Mouse (Mus musculus): ENCODE data around the gene Serpina1f.
"Not testable (repeated sequence)": the region's sequence is repeated elsewhere in the genome, so short reads cannot be mapped to it uniquely, and the experiment has no call there.

GRCm38 (mm10) chr12:103735101-103735500 is 39.8 kb upstream of the Serpina1f start:
- not testable (repeated sequence) for TF ChIP-seq CTCF (IDR thresholded peaks at IDR 0.05; ENCODE audit: low read depth); EP300 (optimal IDR thresholded peaks at IDR 0.05)

Data from stomach, postnatal 0 days (tissue).